Mouse (Mus musculus) layer of hippocampus, postnatal 25 days (tissue): Measurements from ENCODE around the gene 1700049E17Rik2. TPM values are rescaled to one million over a fixed set of nuclear protein-coding genes. Genes with fewer than 3 reads are reported as not detected.
"Not testable (repeated sequence)": the region's sequence is repeated elsewhere in the genome, so short reads cannot be mapped to it uniquely, and the experiment has no call there.

Experiments
- DNase-seq, 2 experiments: peaks; one replicate each; pipeline ENCODE4 v3.0.0; 2022; ENCODE audit warnings: mixed read lengths in 2 of 2, low spot score in 1 of 2; ENCODE audit errors: extremely low spot score in 1 of 2
- total RNA-seq, 2 experiments: library from RNA; stranded (reverse); gene quantifications; 2 replicates each; pipeline ENCODE4 v1.2.3; 2021

1700049E17Rik2 gene
- under 1 TPM in 1 of 2 experiments, not detected in 1; 0.25 TPM for total RNA-seq

DNA sequence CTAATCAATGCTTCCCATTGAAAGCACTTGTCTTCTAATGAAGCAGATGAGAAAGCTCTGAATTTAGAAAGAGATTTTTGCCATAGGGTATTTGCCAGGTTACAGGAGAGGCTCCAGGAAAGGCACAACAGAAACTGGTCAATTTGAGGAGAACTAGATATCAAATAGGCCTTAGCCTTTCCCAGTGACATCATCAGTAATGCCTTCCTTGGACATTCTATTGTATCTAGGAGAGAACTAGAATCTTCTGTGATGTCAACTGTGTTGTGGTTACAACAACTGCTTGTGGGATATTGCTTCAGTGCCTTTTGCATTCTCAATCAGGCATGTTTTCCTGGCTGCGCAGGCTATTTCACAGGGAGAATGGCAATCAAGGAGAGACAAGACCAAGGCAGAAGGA is at the start of gene 1700049E17Rik2:
1700049E17Rik2 (plus strand) TSS at position 301 of the 400 bp plus-strand sequence.
- DNase-seq, result not testable (repeated sequence)

GRCm38 (mm10) chr14:41524695-41525094 is 48.3 kb upstream of the 1700049E17Rik2 start:
- not testable (repeated sequence) for DNase-seq

- DNase-seq, result not testable (repeated sequence)
Observed at GRCm38 (mm10) chr14:41555483-41555882, 17.5 kb upstream of the 1700049E17Rik2 start, which contains the start of gene Gm7970. TSS of gene Gm7970 (minus strand) at chr14:41555583.

DNA sequence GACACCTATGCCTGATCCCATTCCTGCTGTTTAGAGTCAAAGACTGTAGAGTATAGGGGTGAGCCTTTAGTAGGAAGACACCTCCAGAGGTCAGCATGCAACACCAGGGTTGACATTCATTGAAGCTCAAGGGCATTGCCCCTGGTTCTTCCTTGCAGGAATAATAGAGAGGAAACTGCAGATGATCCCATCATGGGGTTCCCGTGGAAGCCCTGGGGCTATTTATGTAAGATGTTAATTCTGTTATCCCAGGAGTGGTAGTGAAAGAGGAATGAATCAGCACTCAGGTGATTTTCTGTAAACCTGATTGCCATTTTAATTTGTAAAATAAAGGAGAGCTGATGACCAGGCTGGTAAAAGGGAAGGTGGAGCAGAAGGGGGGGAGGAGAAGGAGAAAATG is 13.3 kb downstream of the 1700049E17Rik2 start:
- not testable (repeated sequence) for DNase-seq

GRCm38 (mm10) chr14:41600935-41601334 is 27.9 kb downstream of the 1700049E17Rik2 start:
- DNase-seq, result not testable (repeated sequence)

DNA sequence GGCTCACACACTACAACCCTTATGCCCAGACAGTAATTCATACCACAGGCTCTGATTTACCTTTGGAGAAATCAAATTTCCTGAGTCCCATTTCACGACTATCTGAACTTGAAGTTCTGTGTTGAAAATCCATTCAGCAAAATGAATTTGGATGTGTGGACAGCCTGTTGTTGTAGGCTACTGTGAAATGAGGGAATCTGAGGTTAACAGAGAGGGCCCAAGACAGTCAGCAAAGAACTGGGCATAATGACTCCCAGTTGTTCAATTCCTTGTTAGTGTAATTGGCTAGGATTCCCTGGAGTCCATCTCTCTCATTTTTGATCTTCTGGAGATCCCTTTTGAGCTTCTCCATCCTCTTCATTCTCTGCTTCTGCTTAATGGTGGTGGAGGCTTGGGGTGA is 37.7 kb downstream of the 1700049E17Rik2 start:
- not testable (repeated sequence) for DNase-seq

GRCm38 (mm10) chr14:41622535-41622934 is 49.5 kb downstream of the 1700049E17Rik2 start:
- DNase-seq, result not testable (repeated sequence)

- DNase-seq, result not testable (repeated sequence)
Observed at GRCm38 (mm10) chr14:41624512-41624911, 51.5 kb downstream of the 1700049E17Rik2 start, which contains the start of gene Gm3072. TSS of gene Gm3072 (minus strand) at chr14:41624612.

DNA sequence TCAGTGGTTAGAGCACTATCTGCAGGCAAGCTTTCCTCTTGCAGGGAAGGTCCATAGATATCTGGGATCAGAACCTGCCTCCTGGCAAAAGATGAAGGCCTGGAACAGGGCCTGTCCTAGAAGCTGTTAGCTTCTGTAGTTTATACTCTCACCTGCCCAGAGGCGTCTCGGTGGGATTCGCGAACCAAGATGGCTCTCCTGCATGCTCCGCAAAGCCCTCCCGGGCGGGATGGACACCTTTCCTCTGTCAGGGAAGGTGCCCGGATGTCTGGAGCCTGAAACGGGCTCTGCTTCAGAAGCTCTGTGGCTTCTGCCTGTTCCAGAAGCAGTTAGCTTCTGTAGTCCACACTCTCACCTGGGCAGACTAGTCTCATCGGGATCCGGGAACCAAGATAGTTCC is 57.1 kb downstream of the 1700049E17Rik2 start:
- not testable (repeated sequence) for DNase-seq

Other genes with a start within 250 kb of the 1700049E17Rik2 start
- not detected for gene Gm5798, start 224.6 kb upstream of the 1700049E17Rik2 start, total RNA-seq
- gene Gm7945, start 186.8 kb upstream of the 1700049E17Rik2 start, total RNA-seq, result not detected
- not detected for gene Gm6482, start 164.9 kb upstream of the 1700049E17Rik2 start, total RNA-seq
- gene Gm7954, start 119.7 kb upstream of the 1700049E17Rik2 start, total RNA-seq, result not detected
- under 1 TPM in 1 of 2 experiments, not detected in 1; 0.47 TPM for gene Gm3486, start 83.7 kb upstream of the 1700049E17Rik2 start, total RNA-seq
- gene Gm7970, start 17.6 kb upstream of the 1700049E17Rik2 start, total RNA-seq, result not detected
- not detected for gene Gm3072, start 51.4 kb downstream of the 1700049E17Rik2 start, total RNA-seq
- not detected for gene Gm3676, start 73.3 kb downstream of the 1700049E17Rik2 start, total RNA-seq
- not detected for gene Gm8068, start 128.7 kb downstream of the 1700049E17Rik2 start, total RNA-seq
- not detected for gene Gm7929, start 177.4 kb downstream of the 1700049E17Rik2 start, total RNA-seq
- not detected for gene Gm47189, start 199.2 kb downstream of the 1700049E17Rik2 start, total RNA-seq